In the genomic region with DNA sequence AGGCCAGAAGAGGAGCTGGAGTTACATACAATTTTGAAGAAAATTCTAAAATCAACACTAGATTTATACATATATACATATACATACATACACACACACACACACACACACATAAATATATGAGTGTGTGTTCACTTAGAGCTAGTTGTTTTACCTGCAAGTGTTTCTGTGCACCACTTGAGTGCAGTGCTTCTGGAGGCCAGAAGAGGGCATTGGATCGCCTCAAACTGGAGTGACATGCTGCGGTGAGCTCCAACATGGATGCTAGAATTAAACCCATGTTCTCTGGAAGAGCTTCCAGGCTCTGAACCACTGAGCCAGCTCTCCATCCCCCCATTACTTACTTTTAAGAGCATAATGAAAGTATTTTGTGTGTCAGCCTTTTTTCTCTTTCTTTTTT, we compare ENCODE assay signal across 9 mouse cellular contexts. TPM values are rescaled to one million over a fixed set of nuclear protein-coding genes. Genes with fewer than 3 reads are reported as not detected.
DNase-seq lines count a peak whose midpoint lies in the region; ATAC-seq and TF ChIP-seq lines count a peak whose summit lies in the region.
"Had no signal": no experiment of that assay in that cellular context is flagged by ENCODE, and none has a peak within 500 bp of the region (broad histone marks: within the 10 kb centered on the region; RNA-seq: fewer than 3 reads in every experiment).

No protein-coding gene starts in this region.

- H3K4me3 ChIP-seq in kidney, postnatal 0 days (replicated peaks; ENCODE audit: low read depth, low read length) = no peak overlapping the region
- H3K4me3 ChIP-seq in kidney, embryonic 15.5 days (replicated peaks) = no peak overlapping the region
- no peak overlapping the region for H3K4me3 ChIP-seq in embryonic facial prominence, embryonic 11.5 days (ENCODE audit: low read depth, low read length)
- H3K4me3 ChIP-seq: limb, embryonic 15.5 days had no signal

- TF ChIP-seq CTCF in kidney, postnatal 0 days (IDR thresholded peaks at IDR 0.05; ENCODE audit: low read depth) = peak; percentile 61

- no peak for ATAC-seq in kidney, postnatal 0 days (replicated peaks; ENCODE audit: low FRiP score, low read depth)
- ATAC-seq in kidney, embryonic 15.5 days (replicated peaks; ENCODE audit: low FRiP score) = no peak
- ATAC-seq in embryonic facial prominence, embryonic 11.5 days (replicated peaks; ENCODE audit: insufficient number of reproducible peaks, low FRiP score, low TSS enrichment, low read depth) = no peak
- no peak for ATAC-seq in frontal cortex, adult (ENCODE audit: low TSS enrichment)

- H3K9ac ChIP-seq in kidney, postnatal 0 days (ENCODE audit: low read depth, low read length) = no peak overlapping the region
- H3K9ac ChIP-seq in kidney, embryonic 15.5 days = no peak overlapping the region
- no peak overlapping the region for H3K9ac ChIP-seq in embryonic facial prominence, embryonic 11.5 days (replicated peaks; ENCODE audit: low read length)
- H3K9ac ChIP-seq: limb, embryonic 15.5 days had no signal

- DNase-seq in kidney, postnatal 0 days (ENCODE audit: low spot score) = peak; percentile 43
- peak; percentile 6 for DNase-seq in MN1 (ENCODE audit: low spot score)
- DNase-seq in embryonic facial prominence, embryonic 11.5 days (ENCODE audit: low spot score) = peak; percentile 32
- peak; percentile 32 for DNase-seq in naive thymus-derived CD4-positive, alpha-beta T cell, adult 2 months (ENCODE audit: low read depth)
- DNase-seq in cerebellum, postnatal 36 days = no peak
- DNase-seq: gastrocnemius, postnatal 25 days had no signal

- H3K36me3 ChIP-seq in kidney, postnatal 0 days (ENCODE audit: insufficient read depth, low read length) = no peaks in the 10 kb centered on the region
- no peaks in the 10 kb centered on the region for H3K36me3 ChIP-seq in kidney, embryonic 15.5 days
- no peaks in the 10 kb centered on the region for H3K36me3 ChIP-seq in embryonic facial prominence, embryonic 11.5 days (replicated peaks; ENCODE audit: control insufficient read depth, insufficient read depth, low read depth, low read length)
- H3K36me3 ChIP-seq: limb, embryonic 15.5 days had no signal

- 31% methylated on average over 2 of the region's 2 CpGs for WGBS in kidney, postnatal 0 days
- 38% methylated on average over 2 of the region's 2 CpGs for WGBS in kidney, embryonic 15.5 days
- 22% methylated on average over 2 of the region's 2 CpGs for WGBS in embryonic facial prominence, embryonic 11.5 days

- no peaks in the 10 kb centered on the region for H3K4me1 ChIP-seq in kidney, postnatal 0 days (replicated peaks; ENCODE audit: insufficient read depth, low read length)
- H3K4me1 ChIP-seq in kidney, embryonic 15.5 days = no peaks in the 10 kb centered on the region
- no peaks in the 10 kb centered on the region for H3K4me1 ChIP-seq in embryonic facial prominence, embryonic 11.5 days (ENCODE audit: control insufficient read depth, insufficient read depth, low read length)
- H3K4me1 ChIP-seq: limb, embryonic 15.5 days had no signal

- no peaks in the 10 kb centered on the region for H3K9me3 ChIP-seq in kidney, postnatal 0 days (replicated peaks; ENCODE audit: low read length)
- no peaks in the 10 kb centered on the region for H3K9me3 ChIP-seq in kidney, embryonic 15.5 days (replicated peaks)
- H3K9me3 ChIP-seq in embryonic facial prominence, embryonic 11.5 days (replicated peaks; ENCODE audit: control insufficient read depth, low read length) = no peaks in the 10 kb centered on the region
- H3K9me3 ChIP-seq: limb, embryonic 15.5 days had no signal

- no peak overlapping the region for H3K4me2 ChIP-seq in kidney, postnatal 0 days (ENCODE audit: low read length)
- H3K4me2 ChIP-seq in kidney, embryonic 15.5 days = no peak overlapping the region
- H3K4me2 ChIP-seq in embryonic facial prominence, embryonic 11.5 days (ENCODE audit: low read depth, low read length) = no peak overlapping the region
- H3K4me2 ChIP-seq: limb, embryonic 15.5 days had no signal

- no peaks in the 10 kb centered on the region for H3K27me3 ChIP-seq in kidney, postnatal 0 days (ENCODE audit: insufficient read depth, low read length)
- no peaks in the 10 kb centered on the region for H3K27me3 ChIP-seq in kidney, embryonic 15.5 days
- no peaks in the 10 kb centered on the region for H3K27me3 ChIP-seq in embryonic facial prominence, embryonic 11.5 days (ENCODE audit: control insufficient read depth, insufficient read depth, low read length)
- H3K27me3 ChIP-seq: limb, embryonic 15.5 days had no signal

- no peak overlapping the region for H3K27ac ChIP-seq in kidney, postnatal 0 days
- H3K27ac ChIP-seq in kidney, embryonic 15.5 days = no peak overlapping the region
- no peak overlapping the region for H3K27ac ChIP-seq in embryonic facial prominence, embryonic 11.5 days (replicated peaks; ENCODE audit: low read depth, low read length)
- H3K27ac ChIP-seq: limb, embryonic 15.5 days had no signal

RNA-seq across cellular contexts. Expression of gene Zmat3, which starts 14.1 kb away (rescaled TPM):
- 3.5 and 3.6 TPM in 2 replicates for polyA plus RNA-seq in kidney, postnatal 0 days (2015; fragmentation: Nextera tagmentation; extraction: Ambion mirVana)
- 3.9 and 4.6 TPM in 2 replicates for polyA plus RNA-seq in kidney, embryonic 15.5 days (2015; fragmentation: Nextera tagmentation; extraction: Ambion mirVana)
- polyA plus RNA-seq in embryonic facial prominence, embryonic 11.5 days (2014; fragmentation: Nextera tagmentation; extraction: Ambion mirVana) = 6.8 and 8.2 TPM in 2 replicates

RNA-seq across cellular contexts. Expression of gene Pik3ca, which starts 17.6 kb away (rescaled TPM):
- polyA plus RNA-seq in kidney, postnatal 0 days (2015; fragmentation: Nextera tagmentation; extraction: Ambion mirVana) = 11.2 and 11.4 TPM in 2 replicates
- 10.3 and 10.6 TPM in 2 replicates for polyA plus RNA-seq in kidney, embryonic 15.5 days (2015; fragmentation: Nextera tagmentation; extraction: Ambion mirVana)
- polyA plus RNA-seq in embryonic facial prominence, embryonic 11.5 days (2014; fragmentation: Nextera tagmentation; extraction: Ambion mirVana) = 18.0 and 23.3 TPM in 2 replicates

Comparison
In these comparisons a context has a peak if more than half of its experiments do, and no peak if none do; other contexts are left out.
1. DNase-seq: peak in kidney, postnatal 0 days (single experiment), MN1 (single experiment), embryonic facial prominence, embryonic 11.5 days (single experiment) and naive thymus-derived CD4-positive, alpha-beta T cell, adult 2 months (single experiment); none in cerebellum, postnatal 36 days (0 of 2).